Mouse (Mus musculus): ENCODE measurements around the gene Nop16. TPM values are rescaled to one million over a fixed set of nuclear protein-coding genes. Genes with fewer than 3 reads are reported as not detected.
A peak's percentile ranks its signal among the peaks of the same experiment; 100 is the strongest.
"Not testable (repeated sequence)": the region's sequence is repeated elsewhere in the genome, so short reads cannot be mapped to it uniquely, and the experiment has no call there.

Nop16 gene
- 10 to 100 TPM; 17.7 to 19.6 TPM for total RNA-seq (2021)
- long read RNA-seq, experiment 1, transcript Nop16-201 (5 exons, 1,756 nt): major isoform, 21 of 25 reads
- long read RNA-seq, experiment 1, partial matches to known transcripts: 2 of 25 reads
- long read RNA-seq, experiment 1, other reads (novel, unspliced or antisense): 1 of 25 reads
- long read RNA-seq, experiment 2, transcript Nop16-201 (5 exons, 1,756 nt): major isoform, 17 of 19 reads
- long read RNA-seq, experiment 2, partial matches to known transcripts: 0 of 19 reads
- long read RNA-seq, experiment 2, other reads (novel, unspliced or antisense): 0 of 19 reads

GRCm38 (mm10) chr13:54589996-54590951 is at the start of gene Nop16, which contains the start of gene Higd2a:
Gene Nop16 (minus strand): TSS chr13:54590090.
Gene Higd2a (plus strand): TSS chr13:54590207.
- DNase-seq: peak; percentile 90

DNA sequence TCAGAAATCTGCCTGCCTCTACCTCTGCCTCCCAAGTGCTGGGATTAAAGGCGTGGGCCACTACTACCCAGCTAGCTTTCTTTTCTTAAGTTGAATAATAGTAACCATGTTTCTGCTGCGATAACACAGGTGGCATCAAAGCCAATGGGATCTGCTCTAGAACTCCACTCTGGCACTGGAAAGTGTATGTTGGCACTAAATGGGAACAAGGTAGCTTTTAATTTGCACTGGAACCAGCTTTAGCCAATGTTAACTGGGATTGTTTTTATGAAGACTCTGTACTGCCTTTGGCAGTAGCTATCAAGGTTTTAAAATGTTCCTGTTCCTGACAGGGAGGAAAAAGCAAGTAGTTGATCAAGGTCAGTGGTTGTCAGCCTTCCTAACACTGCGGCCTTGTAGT is 45.1 kb upstream of the Nop16 start:
- no peak for DNase-seq

- DNase-seq: no peak
Measured at GRCm38 (mm10) chr13:54632731-54633277, 42.9 kb upstream of the Nop16 start.

- DNase-seq: no peak
Measured at GRCm38 (mm10) chr13:54629128-54629527, 39.2 kb upstream of the Nop16 start.

GRCm38 (mm10) chr13:54621960-54622521 is 32.2 kb upstream of the Nop16 start:
- DNase-seq: no peak

DNA sequence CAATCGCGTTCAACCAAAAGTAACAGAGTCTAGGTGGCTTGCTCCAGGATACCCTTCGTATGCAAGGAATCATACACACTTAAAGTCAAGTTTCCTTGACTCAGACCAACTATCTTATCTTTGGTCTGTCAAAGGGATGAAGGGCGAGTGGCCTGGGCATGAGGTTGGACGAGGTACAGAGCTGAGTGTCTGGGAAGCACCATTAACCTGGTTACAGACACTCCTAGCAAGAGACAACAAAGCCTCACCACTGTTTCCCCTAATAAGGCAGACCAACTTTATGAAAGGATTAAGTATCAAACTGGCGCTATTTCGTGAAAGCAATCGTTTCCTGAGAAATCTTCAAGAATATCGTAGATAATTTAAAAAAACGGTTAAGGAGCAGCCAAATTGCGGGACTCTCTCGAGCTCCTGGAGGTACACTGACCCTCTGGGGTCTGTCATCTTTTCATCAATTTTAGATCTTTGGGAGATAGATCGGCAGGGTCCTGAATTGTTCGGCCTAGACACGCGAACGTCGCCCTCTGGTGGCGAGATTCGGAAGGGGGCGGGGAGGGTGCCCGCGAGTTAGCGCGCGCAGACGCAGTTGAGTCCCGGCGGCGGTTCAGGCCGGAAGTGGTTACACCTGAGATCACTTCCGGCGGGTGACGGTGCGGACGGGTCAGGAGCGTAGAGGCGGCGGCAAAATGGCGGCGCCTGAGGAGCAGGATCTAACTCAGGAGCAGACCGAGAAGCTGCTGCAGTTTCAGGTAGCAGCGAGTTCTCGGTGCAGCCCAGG is 31.5 kb upstream of the Nop16 start, which contains the start of gene Faf2:
TSS of gene Faf2 (plus strand) at position 630 of the 778 bp plus-strand sequence.
- DNase-seq: peak; percentile 99

- no peak for DNase-seq
Measured at GRCm38 (mm10) chr13:54616998-54617397, 27.1 kb upstream of the Nop16 start.

DNA sequence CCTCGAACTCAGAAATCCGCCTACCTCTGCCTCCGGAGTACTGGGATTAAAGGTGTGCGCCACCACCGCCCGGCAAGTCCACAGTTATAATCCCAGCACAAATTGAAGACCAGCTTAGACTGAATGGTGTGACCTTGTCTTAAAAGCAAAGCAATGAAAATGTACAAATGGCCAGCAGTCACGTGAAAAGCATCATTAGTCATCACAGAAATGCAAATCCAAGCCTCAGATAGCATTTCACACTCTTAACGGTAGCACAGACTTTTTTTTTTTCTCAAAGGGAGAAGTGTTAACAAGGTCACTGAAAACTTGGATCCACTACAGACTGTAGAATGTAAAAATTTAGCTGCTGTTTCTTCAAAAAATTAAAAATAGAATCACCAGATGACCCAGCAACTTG is 26.4 kb upstream of the Nop16 start:
- DNase-seq: no peak

GRCm38 (mm10) chr13:54613141-54613540 is 23.3 kb upstream of the Nop16 start:
- DNase-seq: not testable (repeated sequence)

- peak; percentile 93 for DNase-seq
Measured at GRCm38 (mm10) chr13:54610972-54611754, 21.3 kb upstream of the Nop16 start, which contains the start of gene Cltb. Gene Cltb (minus strand): TSS chr13:54611344.

- no peak for DNase-seq
Measured at GRCm38 (mm10) chr13:54610613-54610971, 20.7 kb upstream of the Nop16 start.

DNA sequence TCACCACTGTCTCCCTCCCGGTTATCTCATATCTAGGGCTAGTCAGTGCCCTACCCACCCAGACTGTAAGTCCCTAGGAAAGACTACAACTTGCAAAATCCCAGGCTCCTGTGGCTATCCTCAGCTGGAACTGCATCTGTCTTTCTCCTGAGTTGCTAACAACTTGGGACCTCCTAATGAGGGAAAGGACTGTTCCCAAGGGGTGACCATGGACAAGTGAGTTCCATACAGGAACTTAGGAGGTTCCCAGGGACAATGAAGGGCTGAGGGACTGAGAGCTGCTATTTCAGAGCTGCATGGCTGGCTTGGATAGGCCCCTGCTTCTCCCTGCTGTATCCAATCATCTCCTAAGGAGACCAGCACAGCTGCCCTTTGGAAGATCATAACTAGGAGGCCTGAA is 19.4 kb upstream of the Nop16 start:
- no peak for DNase-seq

DNA sequence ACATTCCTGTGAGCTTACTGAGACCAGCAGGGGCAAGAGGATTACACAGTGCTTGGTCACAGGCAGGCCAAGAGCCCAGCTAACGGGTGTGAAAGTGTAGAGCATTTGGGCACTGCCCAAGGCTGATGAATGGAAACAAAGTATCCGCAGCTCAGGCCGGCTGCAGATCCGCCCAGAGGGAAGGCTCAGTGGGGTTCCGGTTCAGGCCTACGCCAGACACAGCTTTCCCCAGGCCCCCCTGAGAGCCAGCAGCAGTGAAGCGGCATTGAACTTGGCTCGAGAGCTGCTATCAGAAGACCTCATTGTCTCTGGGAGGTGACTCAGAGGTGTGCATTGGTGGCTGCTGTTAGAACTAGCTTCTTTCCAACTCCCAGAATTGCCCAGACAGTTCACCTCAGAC is 18.8 kb upstream of the Nop16 start:
- peak; percentile 35 for DNase-seq

- DNase-seq: no peak
Measured at GRCm38 (mm10) chr13:54608002-54608401, 18.1 kb upstream of the Nop16 start.

- DNase-seq: no peak
Measured at GRCm38 (mm10) chr13:54607204-54607603, 17.3 kb upstream of the Nop16 start.

- no peak for DNase-seq
Measured at GRCm38 (mm10) chr13:54605426-54605825, 15.5 kb upstream of the Nop16 start.

GRCm38 (mm10) chr13:54604221-54604620 is 14.3 kb upstream of the Nop16 start:
- no peak for DNase-seq

DNA sequence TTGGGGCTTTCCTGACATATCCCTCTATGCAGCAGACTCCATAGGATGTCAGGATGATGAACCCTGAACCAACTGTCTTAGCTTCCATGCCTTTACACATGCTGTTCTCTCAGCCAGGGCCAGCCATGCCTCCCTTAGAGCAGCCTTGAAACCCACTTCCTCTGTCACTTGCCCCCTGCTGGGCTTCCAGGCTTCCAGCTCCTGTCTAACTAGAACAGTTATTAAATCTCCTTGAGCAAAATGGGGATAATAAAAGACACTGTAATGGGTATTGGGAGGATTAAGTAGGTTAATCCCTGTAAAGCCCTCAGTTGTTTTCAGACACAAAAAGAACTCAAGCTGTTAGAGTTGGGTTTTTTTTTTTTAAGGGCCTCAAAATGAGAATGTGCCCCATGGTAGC is 13.6 kb upstream of the Nop16 start:
- DNase-seq: no peak

GRCm38 (mm10) chr13:54602639-54603111 is 12.8 kb upstream of the Nop16 start:
- no peak for DNase-seq

GRCm38 (mm10) chr13:54598622-54599143 is 8.8 kb upstream of the Nop16 start:
- DNase-seq: no peak

Data from gastrocnemius, postnatal 10 days (tissue).